Mouse (Mus musculus) heart, embryonic 10.5 days (tissue): ENCODE results near the gene Anks1b. TPM values are rescaled to one million over a fixed set of nuclear protein-coding genes. Genes with fewer than 3 reads are reported as not detected.

Source experiments
- DNase-seq: peaks from one replicate; pipeline ENCODE4 v3.0.0-alpha.2; 2017; ENCODE audit warnings: low spot score
- H3K27ac ChIP-seq: fragments of 300-500 bp; sonication (generic); 2 replicates; pipeline ENCODE4 v1.5.1; 2016; ENCODE audit warnings: mild to moderate bottlenecking
- H3K27me3 ChIP-seq: fragments of 300-500 bp; sonication (generic); 2 replicates; pipeline ENCODE4 v1.6.1; 2016; ENCODE audit warnings: mild to moderate bottlenecking; ENCODE audit not compliant: poor library complexity, insufficient read depth, severe bottlenecking
- H3K36me3 ChIP-seq: fragments of 300-500 bp; sonication (generic); 2 replicates; pipeline ENCODE4 v1.6.1; 2016; ENCODE audit warnings: mild to moderate bottlenecking, moderate library complexity
- H3K4me1 ChIP-seq: fragments of 300-500 bp; sonication (generic); 2 replicates; pipeline ENCODE4 v1.6.1; 2016; ENCODE audit warnings: mild to moderate bottlenecking
- H3K4me3 ChIP-seq: fragments of 300-500 bp; sonication (generic); 2 replicates; pipeline ENCODE4 v1.5.1; 2016; ENCODE audit warnings: mild to moderate bottlenecking, moderate library complexity
- H3K9me3 ChIP-seq: fragments of 300-500 bp; sonication (generic); 2 replicates; pipeline ENCODE4 v1.6.1; 2016; ENCODE audit warnings: mild to moderate bottlenecking, moderate library complexity
- WGBS: fragments of 180-500 bp; shearing (Covaris S2); methylation state at CpG from one replicate; pipeline ENCODE4 v1.1.7; 2016; 5-methylcytosine and 5-hydroxymethylcytosine counted together
- polyA plus RNA-seq: library from polyadenylated mRNA; unstranded; fragments of >200 nt; fragmentation: Nextera tagmentation; extraction: Ambion mirVana; gene quantifications from 2 replicates; pipeline ENCODE4 v1.2.1, GENCODE M21; 2016

Gene Anks1b
- polyA plus RNA-seq, 1 experiment from 2014 or later, result 0.05 TPM

DNA sequence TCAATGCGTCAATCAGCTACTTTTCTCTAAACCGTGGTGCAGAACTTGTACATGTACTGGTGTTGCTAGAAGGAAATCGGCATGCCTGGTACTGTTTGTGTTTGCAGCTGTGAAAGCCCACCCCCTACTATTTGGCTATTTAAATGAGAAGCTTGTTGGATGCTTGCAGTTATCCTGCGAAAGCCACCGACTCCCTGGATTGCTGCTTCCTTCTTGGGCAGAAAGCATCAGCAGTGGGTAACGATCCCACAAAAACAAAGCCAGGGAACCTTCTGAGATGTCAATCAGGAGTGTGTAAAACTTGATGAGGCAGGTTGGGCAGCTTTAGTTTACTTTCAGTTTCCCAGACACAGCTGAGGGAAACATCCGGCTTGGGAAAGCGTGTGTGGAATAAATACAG is 727 bp downstream of the Anks1b start:
- H3K27me3 ChIP-seq, result peaks cover 37% of the 10 kb centered on the region
- no peak for DNase-seq
- WGBS, result 10% methylated on average over 8 of the region's 8 CpGs

GRCm38 (mm10) chr10:89883561-89883960 is 10.3 kb downstream of the Anks1b start:
- 83% methylated on average over 8 of the region's 8 CpGs for WGBS
- no peaks in the 10 kb centered on the region for H3K36me3 ChIP-seq

More for the DNA sequence above, 727 bp downstream of the Anks1b start:
- H3K4me1 ChIP-seq, result peaks cover 8% of the 10 kb centered on the region
- H3K9me3 ChIP-seq, result no peaks in the 10 kb centered on the region
- H3K4me3 ChIP-seq, result peak overlapping the region; percentile 64
- no peaks in the 10 kb centered on the region for H3K36me3 ChIP-seq
- H3K27ac ChIP-seq, result no peak overlapping the region

GRCm38 (mm10) chr10:89902720-89903337 is 29.5 kb downstream of the Anks1b start:
- H3K27me3 ChIP-seq, result no peaks in the 10 kb centered on the region
- WGBS, result 74% methylated on average over 7 of the region's 7 CpGs
- no peak overlapping the region for H3K4me3 ChIP-seq
- DNase-seq, result no peak
- no peaks in the 10 kb centered on the region for H3K9me3 ChIP-seq
- H3K27ac ChIP-seq, result no peak overlapping the region
- no peaks in the 10 kb centered on the region for H3K4me1 ChIP-seq
- H3K36me3 ChIP-seq, result no peaks in the 10 kb centered on the region

More at GRCm38 (mm10) chr10:89883561-89883960, 10.3 kb downstream of the Anks1b start:
- no peak for DNase-seq
- Histone ChIP-seq H3K4me1 (no peaks in the 10 kb centered on the region), H3K4me3 (no peak overlapping the region), H3K27ac (no peak overlapping the region), H3K9me3 (no peaks in the 10 kb centered on the region), H3K27me3 (no peaks in the 10 kb centered on the region)

GRCm38 (mm10) chr10:89911889-89912288 is 38.6 kb downstream of the Anks1b start:
- Histone ChIP-seq H3K4me1 (no peaks in the 10 kb centered on the region), H3K9me3 (no peaks in the 10 kb centered on the region), H3K27me3 (no peaks in the 10 kb centered on the region), H3K27ac (no peak overlapping the region), H3K36me3 (no peaks in the 10 kb centered on the region), H3K4me3 (no peak overlapping the region)
- DNase-seq, result no peak
- WGBS, result 83% methylated on average over 4 of the region's 4 CpGs

DNA sequence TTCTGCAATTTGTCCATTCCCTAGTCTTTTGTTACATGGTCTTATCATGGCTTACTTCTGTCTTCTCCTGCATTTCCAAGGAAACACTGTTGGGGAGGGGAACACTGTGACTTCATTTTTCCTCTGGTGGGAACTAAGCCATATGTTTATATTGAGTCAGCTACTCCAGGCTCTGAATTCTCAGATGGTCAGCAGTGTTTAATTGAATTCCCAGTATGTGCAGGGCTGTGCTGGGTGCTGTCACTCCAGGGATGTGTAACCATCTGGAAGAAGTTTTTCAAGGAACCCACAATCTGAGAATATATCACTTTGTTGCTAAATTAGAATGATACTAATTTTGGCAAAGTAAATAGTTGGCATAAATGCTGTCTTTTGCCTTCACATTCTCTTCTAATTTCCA is 39.9 kb downstream of the Anks1b start:
- H3K27me3 ChIP-seq, result no peaks in the 10 kb centered on the region
- H3K4me3 ChIP-seq, result no peak overlapping the region
- H3K4me1 ChIP-seq, result no peaks in the 10 kb centered on the region
- no peaks in the 10 kb centered on the region for H3K36me3 ChIP-seq
- no peak for DNase-seq
- H3K9me3 ChIP-seq, result no peaks in the 10 kb centered on the region
- no peak overlapping the region for H3K27ac ChIP-seq

- Histone ChIP-seq H3K27ac (no peak overlapping the region), H3K4me3 (no peak overlapping the region), H3K36me3 (no peaks in the 10 kb centered on the region), H3K9me3 (no peaks in the 10 kb centered on the region), H3K4me1 (no peaks in the 10 kb centered on the region), H3K27me3 (no peaks in the 10 kb centered on the region)
- DNase-seq, result no peak
- WGBS, result 89% methylated on average over 1 of the region's 1 CpGs
Observed at GRCm38 (mm10) chr10:89917141-89917540, 43.8 kb downstream of the Anks1b start.

DNA sequence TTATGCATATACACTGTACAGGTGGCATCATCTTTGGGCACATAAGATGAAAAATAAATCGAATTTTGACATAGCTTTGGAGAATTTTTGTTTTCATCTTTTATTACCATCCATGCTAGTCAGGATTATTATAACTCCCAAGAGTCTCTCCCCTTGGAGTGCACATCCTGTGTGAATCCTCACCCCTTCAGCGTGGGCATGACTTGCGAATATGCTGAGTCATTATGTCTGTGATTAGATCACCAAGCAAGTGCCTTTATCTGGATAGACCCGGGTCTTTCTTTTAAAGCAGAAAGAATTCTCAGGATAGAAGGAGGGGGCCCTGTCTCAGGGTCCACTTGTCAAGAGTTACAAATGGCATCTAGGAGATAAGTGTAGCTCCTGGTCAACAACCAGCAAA is 48.7 kb downstream of the Anks1b start:
- peaks cover 9% of the 10 kb centered on the region for H3K9me3 ChIP-seq
- H3K36me3 ChIP-seq, result no peaks in the 10 kb centered on the region
- H3K27ac ChIP-seq, result no peak overlapping the region
- no peaks in the 10 kb centered on the region for H3K4me1 ChIP-seq
- no peaks in the 10 kb centered on the region for H3K27me3 ChIP-seq
- 68% methylated on average over 4 of the region's 4 CpGs for WGBS
- DNase-seq, result no peak
- no peak overlapping the region for H3K4me3 ChIP-seq

DNA sequence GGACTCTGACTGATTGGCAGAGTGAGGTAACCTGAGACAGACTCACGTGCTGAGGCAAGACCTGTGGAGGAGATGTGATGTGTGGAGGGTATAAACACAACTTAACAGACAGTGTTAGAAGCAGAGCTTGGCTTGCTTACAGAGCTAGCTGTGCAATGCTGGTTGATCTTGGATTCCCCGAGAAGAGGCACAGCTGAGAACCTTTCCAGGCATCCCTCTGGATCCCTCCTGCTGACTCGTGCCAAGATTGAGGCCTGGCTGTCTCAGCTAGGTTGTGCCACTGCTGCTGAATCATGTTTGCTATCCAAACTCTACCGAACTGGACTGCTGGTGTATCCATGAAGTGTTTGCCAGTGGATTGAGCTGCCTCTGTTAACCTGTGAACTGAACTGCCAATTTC is 68.9 kb downstream of the Anks1b start:
- Histone ChIP-seq H3K36me3 (no peaks in the 10 kb centered on the region), H3K4me3 (no peak overlapping the region), H3K9me3 (no peaks in the 10 kb centered on the region), H3K27me3 (no peaks in the 10 kb centered on the region), H3K4me1 (no peaks in the 10 kb centered on the region), H3K27ac (no peak overlapping the region)
- peak; percentile 43 for DNase-seq
- WGBS, result 75% methylated on average over 4 of the region's 4 CpGs

DNA sequence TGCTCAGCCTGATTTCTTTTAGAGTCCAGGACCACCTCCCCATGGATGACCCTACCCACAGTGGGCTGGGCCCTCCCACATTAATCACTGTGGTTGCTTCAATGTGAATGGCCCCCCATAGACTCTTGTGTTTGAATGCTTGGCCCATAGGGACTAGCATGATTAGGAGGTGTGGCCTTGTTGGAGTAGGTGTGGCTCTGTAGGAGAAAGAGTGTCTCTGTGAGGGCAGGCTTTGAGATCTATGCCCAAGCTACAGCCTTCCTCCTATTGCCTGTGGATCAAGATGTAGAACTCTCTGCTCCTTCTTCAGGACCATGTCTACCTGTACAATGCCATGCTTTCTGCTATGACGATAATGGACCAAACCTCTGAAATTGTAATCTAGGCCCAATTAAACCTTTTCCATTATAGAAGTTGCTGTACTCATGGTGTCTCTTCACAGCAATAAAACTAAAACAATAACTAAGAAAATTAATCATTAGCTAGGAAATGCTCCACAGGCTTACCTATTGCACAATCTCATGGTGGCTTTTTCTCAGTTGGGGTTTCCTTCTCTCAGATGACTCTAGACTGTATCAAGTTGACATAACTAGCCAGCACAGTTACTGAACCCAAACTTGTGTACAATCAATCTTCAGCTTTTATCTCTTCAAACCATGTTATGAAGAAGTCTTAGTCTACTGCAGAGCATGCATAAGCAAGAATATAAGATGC is 73.5 kb downstream of the Anks1b start:
- WGBS, result 97% methylated on average over 1 of the region's 1 CpGs
- DNase-seq, result no peak
- no peaks in the 10 kb centered on the region for H3K4me1 ChIP-seq

GRCm38 (mm10) chr10:89974361-89974760 is 101.1 kb downstream of the Anks1b start:
- H3K36me3 ChIP-seq, result no peaks in the 10 kb centered on the region
- H3K27me3 ChIP-seq, result no peaks in the 10 kb centered on the region
- DNase-seq, result no peak
- H3K4me1 ChIP-seq, result no peaks in the 10 kb centered on the region
- 77% methylated on average over 4 of the region's 4 CpGs for WGBS
- no peaks in the 10 kb centered on the region for H3K9me3 ChIP-seq
- no peak overlapping the region for H3K4me3 ChIP-seq
- no peak overlapping the region for H3K27ac ChIP-seq

More for the DNA sequence above, 73.5 kb downstream of the Anks1b start:
- H3K27ac ChIP-seq, result no peak overlapping the region
- H3K4me3 ChIP-seq, result no peak overlapping the region
- H3K36me3 ChIP-seq, result no peaks in the 10 kb centered on the region
- H3K27me3 ChIP-seq, result no peaks in the 10 kb centered on the region
- H3K9me3 ChIP-seq, result no peaks in the 10 kb centered on the region

DNA sequence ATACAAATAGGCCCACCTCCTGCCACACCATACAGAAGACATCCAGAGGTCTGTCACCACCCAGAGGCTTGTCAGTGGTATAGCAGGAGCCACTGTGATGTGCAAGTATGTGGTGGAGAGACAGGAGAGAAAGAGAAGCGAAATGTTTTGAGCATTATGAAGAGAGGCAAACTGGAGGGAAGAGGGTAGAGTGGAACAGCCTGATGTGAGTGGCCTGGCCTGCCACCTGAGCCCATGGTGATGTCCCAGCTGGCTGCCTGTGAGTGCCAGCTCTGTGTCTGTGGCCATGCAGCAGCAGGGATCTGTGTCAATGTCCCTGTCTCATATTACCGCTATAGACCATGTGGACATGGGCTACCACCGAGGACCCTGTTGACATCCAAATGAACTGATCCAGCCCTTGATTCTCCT is 102.1 kb downstream of the Anks1b start:
- H3K27ac ChIP-seq, result no peak overlapping the region
- no peaks in the 10 kb centered on the region for H3K36me3 ChIP-seq
- 66% methylated on average over 3 of the region's 3 CpGs for WGBS
- no peak overlapping the region for H3K4me3 ChIP-seq
- H3K27me3 ChIP-seq, result no peaks in the 10 kb centered on the region
- DNase-seq, result no peak
- no peaks in the 10 kb centered on the region for H3K9me3 ChIP-seq
- H3K4me1 ChIP-seq, result no peaks in the 10 kb centered on the region

GRCm38 (mm10) chr10:89976577-89976976 is 103.3 kb downstream of the Anks1b start:
- 87% methylated on average over 3 of the region's 3 CpGs for WGBS
- no peak for DNase-seq
- Histone ChIP-seq H3K9me3 (no peaks in the 10 kb centered on the region), H3K4me1 (no peaks in the 10 kb centered on the region), H3K36me3 (no peaks in the 10 kb centered on the region), H3K27me3 (no peaks in the 10 kb centered on the region), H3K4me3 (no peak overlapping the region), H3K27ac (no peak overlapping the region)

DNA sequence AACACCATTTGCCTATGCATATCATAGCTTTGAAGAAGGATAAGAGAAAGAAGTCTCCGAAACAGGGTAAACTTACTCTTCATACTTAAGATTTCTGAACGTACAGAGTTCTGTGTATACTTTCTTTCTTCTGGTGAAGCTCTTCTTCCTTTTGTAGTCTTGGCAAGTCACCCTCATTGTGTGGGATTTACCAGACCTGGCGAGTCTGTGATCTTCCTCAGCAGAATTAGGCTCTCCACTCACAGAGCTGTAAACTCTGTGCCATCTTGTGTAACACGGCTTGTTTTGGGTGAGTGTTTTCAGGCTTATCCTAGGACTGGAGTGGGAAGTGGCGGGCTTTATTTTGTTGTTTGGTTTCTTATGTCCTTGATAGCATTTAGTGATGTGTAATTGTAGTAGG is 120.9 kb downstream of the Anks1b start:
- H3K4me3 ChIP-seq, result no peak overlapping the region
- H3K36me3 ChIP-seq, result no peaks in the 10 kb centered on the region
- no peaks in the 10 kb centered on the region for H3K4me1 ChIP-seq
- H3K27me3 ChIP-seq, result no peaks in the 10 kb centered on the region
- H3K27ac ChIP-seq, result no peak overlapping the region
- no peaks in the 10 kb centered on the region for H3K9me3 ChIP-seq
- DNase-seq, result no peak
- WGBS, result 73% methylated on average over 5 of the region's 5 CpGs
